ENCODE assay signal across 8 mouse cellular contexts in genomic region chr6:39557723-39558261, GRCm38 (mm10). TPM values are rescaled to one million over a fixed set of nuclear protein-coding genes. Genes with fewer than 3 reads are reported as not detected.
DNase-seq lines count a peak whose midpoint lies in the region; ATAC-seq lines count a peak whose summit lies in the region.

Gene Dennd2a, minus strand, starts transcription at chr6:39557867.

- H3K27ac ChIP-seq in hindbrain, embryonic 10.5 days, result peak within 1 kb of the TSS; percentile 100
- H3K27ac ChIP-seq in lung, embryonic 16.5 days (ENCODE audit: low read length), result peak within 1 kb of the TSS; percentile 89

- under 1% methylated on average over 50 of the region's 50 CpGs for WGBS in hindbrain, embryonic 10.5 days
- WGBS in lung, embryonic 16.5 days, result 2% methylated on average over 41 of the region's 50 CpGs

- no peaks in the 10 kb centered on the region for H3K9me3 ChIP-seq in hindbrain, embryonic 10.5 days
- no peaks in the 10 kb centered on the region for H3K9me3 ChIP-seq in lung, embryonic 16.5 days (ENCODE audit: control insufficient read depth, low read length)

- peak within 1 kb of the TSS; percentile 76 for H3K4me2 ChIP-seq in lung, embryonic 16.5 days (ENCODE audit: low read depth, low read length)

- H3K4me3 ChIP-seq in hindbrain, embryonic 10.5 days, result peak within 1 kb of the TSS; percentile 93
- H3K4me3 ChIP-seq in lung, embryonic 16.5 days (ENCODE audit: low read length), result peak within 1 kb of the TSS; percentile 85

- peak within 1 kb of the TSS; percentile 95 for H3K9ac ChIP-seq in lung, embryonic 16.5 days (ENCODE audit: low read length)

- peak; percentile 72 to 86 for DNase-seq in adrenal gland, adult (ENCODE audit: inconsistent age in 2 of 2, low spot score in 1 of 2)
- peak; percentile 86 to 90 for DNase-seq in cerebellum, postnatal 14 days
- DNase-seq in frontal cortex, postnatal 25 days (ENCODE audit: low spot score in 2 of 2), result peak; percentile 66 to 77
- peak; percentile 94 for DNase-seq in hindbrain, embryonic 10.5 days (ENCODE audit: low spot score)
- peak; percentile 86 to 93 for DNase-seq in layer of hippocampus, postnatal 14 days (ENCODE audit: low spot score in 2 of 2)
- peak; percentile 98 for DNase-seq in retina, postnatal 1 day

- H3K36me3 ChIP-seq in hindbrain, embryonic 10.5 days, result peaks cover 18% of the 10 kb centered on the region
- H3K36me3 ChIP-seq in lung, embryonic 16.5 days (ENCODE audit: control insufficient read depth, insufficient read depth, low read length), result no peaks in the 10 kb centered on the region

- peak; percentile 92 for ATAC-seq in lung, embryonic 16.5 days (ENCODE audit: low read depth)
- ATAC-seq in activated CD4-positive, CD25-positive, alpha-beta regulatory T cell, adult 4 months, result no peak

- H3K27me3 ChIP-seq in hindbrain, embryonic 10.5 days (ENCODE audit: insufficient read depth, poor library complexity, severe bottlenecking), result no peaks in the 10 kb centered on the region
- no peaks in the 10 kb centered on the region for H3K27me3 ChIP-seq in lung, embryonic 16.5 days (ENCODE audit: control insufficient read depth, insufficient read depth, low read depth, low read length)

- H3K4me1 ChIP-seq in hindbrain, embryonic 10.5 days (replicated peaks), result peaks cover 50% of the 10 kb centered on the region
- peaks cover 42% of the 10 kb centered on the region for H3K4me1 ChIP-seq in lung, embryonic 16.5 days (replicated peaks; ENCODE audit: control insufficient read depth, insufficient read depth, low read length)

RNA-seq across cellular contexts. Expression of gene Dennd2a, which starts in this region (rescaled TPM):
- 42.7 and 45.6 TPM in 2 replicates for polyA plus RNA-seq in hindbrain, embryonic 10.5 days (2016; fragmentation: Nextera tagmentation; extraction: Ambion mirVana)
- 10 to 100 TPM; 30.0 to 35.7 TPM for total RNA-seq in layer of hippocampus, postnatal 14 days (2021)
- 16.0 and 17.3 TPM in 2 replicates for polyA plus RNA-seq in lung, embryonic 16.5 days (2015; fragmentation: Nextera tagmentation; extraction: Ambion mirVana)
- polyA plus RNA-seq in activated CD4-positive, CD25-positive, alpha-beta regulatory T cell, adult 4 months (2017; shearing (Covaris generic)), result 1 to 10 TPM in 1 of 2 experiments, not detected in 1; 1.3 TPM
